Mouse (Mus musculus) B cell, adult 2 months (primary cell): ENCODE data around the gene Pde12.

Source experiments
- DNase-seq, 2 experiments: peaks; one replicate each; pipeline ENCODE4 v3.0.0; 2022

Pde12 gene

DNA sequence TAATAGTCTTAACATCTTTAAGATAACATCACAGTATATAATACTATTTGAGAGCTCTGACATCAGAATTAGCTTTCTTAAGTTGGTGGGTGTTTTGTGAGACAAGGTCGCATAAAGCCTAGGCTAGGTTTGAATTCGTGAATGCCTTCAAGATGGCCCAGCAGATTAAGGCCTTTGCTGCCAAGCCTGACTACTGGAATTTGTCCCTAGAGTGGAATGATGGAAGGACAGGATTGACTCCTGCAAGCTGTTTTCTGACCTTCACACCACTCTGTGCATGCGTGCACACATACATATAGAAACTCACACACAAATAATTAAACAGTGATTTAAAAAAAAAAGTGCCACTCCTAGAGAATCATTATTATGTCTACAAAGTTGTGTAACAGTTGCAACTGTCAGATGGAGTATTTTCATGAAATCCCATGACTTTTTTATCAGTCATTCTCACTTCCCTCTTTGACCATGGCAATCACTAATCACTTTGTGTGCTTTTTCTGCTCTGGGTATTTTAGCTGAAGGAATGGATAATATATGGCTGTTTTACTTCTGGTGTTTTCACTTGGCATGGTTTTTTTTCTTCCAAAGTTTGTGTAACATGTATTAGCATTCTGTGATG is 26.6 kb downstream of the Pde12 start:
- DNase-seq = no peak

DNA sequence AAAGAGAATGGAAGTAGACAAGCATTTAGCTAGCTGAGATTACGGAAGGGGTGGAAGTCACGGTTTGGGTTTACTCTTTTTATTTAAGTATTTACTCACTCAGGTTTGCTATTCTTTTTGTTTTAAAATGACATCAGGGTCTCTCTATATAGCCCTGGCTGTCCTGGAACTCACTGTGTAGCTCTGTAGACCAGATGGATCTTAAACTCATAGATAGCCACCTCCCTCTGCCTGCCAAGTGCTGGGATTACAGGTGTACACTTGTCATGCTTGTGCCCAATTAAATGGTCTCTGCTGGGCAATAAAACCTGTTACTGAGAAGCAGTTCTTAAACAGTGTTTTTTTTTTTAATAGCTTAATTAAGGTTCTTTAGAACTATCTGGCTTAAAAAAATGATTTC is 29.7 kb downstream of the Pde12 start:
- DNase-seq = peak in 1 of 2 experiments; percentile 41

DNA sequence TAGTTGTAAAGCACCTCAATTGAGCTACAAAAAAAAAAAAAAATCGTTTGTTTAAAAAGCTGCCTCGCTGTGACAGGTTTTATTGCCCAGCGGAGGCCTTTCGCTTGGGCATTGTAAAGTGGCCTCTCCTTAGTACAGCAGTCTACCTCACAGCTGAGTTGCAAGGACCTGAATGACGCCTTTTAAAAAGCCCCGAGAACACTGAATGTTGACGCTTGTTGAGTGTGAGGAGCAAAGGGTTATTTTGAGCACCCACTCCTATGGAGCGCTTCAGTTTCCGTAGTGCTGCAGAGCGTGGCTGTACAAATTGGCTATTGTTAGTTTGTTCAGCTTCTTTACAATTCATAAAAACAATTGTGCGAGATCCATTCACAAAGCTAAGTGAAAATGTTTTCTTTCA is 30.4 kb downstream of the Pde12 start:
- no peak for DNase-seq

DNA sequence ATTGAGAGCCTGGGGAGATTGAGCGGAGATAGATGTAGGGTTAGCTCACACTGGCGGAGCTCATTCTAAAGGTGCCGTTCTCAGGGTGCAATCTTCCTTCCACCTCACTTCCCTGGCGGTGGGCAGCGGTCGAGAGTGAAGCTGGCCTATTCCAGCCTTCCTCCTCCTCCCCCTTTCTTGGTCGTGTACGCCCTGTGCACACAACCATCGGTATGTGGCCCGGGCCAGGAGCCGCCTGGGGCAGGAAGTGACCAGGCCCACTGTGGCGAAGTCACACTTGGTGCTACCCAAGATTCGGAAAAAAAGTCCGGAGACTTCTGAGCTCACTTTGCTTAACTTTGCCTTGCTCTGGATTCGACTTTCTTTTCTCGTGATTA is 31.0 kb downstream of the Pde12 start:
- DNase-seq = peak; percentile 62 to 63

DNA sequence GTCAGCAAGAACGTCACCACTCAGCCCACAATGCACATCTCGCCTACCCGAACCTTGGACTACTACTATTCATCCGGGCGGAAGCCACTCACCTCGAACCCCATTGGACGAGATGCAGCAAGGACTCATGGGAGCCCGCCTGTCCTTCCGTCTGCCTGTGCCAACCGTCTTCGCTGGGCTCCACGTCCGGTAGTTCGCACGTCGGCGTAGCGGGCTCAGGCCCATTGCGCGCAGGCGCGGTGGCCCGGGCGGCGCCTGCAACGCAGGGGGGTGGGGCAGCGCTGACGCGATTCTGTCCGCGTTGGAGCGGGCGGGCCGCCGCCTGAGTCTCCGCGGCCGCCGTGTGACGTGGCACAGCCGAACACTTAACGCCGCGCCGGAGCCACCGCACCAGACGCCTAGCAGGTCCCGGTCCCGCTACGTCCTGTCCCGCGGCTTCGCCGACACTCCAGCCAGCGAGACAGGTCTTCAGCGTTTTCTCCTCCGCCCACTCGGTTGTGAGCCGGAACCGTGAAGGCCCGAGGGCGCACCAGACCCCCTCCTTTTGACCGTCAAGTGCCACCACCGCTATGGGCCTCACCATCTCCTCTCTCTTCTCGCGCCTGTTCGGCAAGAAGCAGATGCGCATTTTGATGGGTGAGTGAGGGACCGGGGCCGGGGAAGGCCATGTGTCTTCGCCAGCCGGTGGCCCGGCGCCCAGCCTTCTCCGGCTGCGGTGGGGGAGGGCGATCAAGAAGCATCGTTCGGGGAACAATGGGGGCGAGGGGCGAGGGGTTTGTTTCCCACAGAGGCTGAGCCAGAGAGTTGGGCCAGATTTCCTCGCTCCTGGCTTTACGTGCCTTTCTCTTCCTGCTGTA is 31.6 kb downstream of the Pde12 start, which contains the start of gene Arf4:
Arf4 (plus strand) TSS at position 224 of the 857 bp plus-strand sequence.
- peak; percentile 97 to 98 for DNase-seq

DNA sequence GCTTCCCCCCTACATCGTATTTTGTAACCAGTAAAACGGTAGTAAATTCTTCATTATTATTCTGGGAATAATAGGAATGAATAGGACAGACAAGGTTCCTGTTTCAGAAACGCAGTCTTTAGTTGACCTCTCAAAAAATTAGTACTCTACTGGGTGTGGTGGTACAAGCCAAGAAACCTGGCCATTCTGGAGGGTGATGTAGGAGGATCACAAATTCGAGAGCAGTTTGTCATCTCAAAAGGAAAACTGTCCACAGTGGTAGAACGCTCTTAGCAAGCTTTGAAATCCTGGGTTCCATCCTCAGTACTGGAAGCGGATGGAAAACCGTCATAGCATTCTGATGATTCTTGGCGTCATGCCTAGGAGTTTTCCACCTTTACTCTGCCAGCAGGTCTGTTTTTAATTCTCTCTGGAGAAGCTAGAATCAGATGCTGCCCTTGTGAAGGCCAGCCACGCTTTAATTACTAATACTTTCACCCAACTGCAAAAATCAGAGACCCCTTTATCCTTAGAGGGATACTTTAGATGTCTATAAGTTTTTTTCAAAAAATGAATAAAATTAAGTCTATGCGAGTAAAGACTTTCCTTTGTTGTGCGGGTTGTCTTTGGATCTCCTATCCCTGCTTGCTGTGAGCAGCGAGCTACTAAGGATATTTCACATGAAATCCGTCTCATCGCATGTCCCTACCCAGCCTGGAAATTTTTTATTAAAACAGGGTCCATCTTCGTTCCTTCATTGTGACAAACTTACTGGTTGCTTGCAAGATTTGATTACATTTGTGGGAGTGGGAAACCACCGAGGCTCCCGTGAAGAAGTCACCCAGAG is 32.4 kb downstream of the Pde12 start:
- DNase-seq = no peak

DNA sequence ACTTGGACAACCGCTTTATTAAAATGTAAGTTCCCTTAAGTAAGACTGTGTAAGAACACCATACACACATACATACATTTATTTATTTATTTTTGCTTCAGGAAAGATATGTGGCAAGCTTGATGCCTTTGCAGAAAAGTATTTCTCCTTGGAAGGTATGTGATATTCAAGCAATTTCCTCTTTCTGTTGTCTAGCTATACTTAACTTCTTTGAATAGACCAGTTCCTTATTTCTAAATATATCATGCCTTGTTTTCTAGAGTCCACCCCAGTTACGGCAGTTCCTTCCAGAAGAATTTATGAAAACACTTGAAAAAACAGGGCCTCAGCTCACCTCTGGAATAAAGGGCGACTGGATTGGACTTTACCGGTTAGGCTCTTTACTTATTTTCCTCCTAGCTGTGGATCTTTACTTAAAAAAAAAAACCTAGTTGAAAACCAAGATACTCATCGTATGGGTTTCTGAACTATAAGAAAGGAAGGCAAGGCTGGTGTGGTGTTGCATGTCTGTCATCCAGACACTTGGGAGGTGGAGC is 43.0 kb downstream of the Pde12 start:
- DNase-seq = peak; percentile 28 to 33

DNA sequence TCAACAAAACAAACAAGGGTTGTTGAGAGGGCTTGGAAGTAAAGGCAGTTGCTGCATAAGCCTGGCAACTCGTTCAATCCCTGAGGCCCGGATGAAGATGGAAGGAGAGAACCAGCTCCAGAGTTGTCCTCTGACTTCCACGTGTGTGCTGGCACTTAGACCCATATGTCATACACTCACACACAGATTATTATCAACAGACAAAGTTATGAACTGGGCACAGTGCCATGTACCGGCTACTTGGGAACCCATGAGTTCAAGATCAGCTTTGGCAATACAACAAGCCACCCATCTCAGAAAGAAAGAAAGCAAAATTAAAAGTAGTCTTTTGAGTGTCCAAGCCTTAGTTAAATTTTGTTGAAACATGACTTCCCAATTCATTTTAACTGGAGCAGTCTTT is 44.4 kb downstream of the Pde12 start:
- DNase-seq = no peak

DNA sequence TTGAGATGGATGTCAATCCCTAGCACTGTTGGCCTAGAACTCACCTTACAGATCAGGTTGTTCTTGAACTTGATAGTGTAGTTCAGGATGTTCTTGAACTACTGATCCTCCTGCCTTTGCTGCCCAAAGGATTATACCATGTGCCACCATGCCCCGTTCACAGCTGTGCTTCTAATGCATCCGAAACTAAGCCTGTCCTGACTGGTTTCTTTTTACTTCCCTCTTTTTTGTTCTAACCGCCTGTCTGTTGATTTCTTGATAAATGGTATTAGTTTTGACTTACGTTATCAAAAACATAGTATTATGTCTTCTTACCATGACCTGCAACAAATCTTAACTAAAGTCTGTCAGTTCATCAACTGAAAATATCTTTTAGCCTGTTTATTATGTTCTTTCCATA is 59.0 kb downstream of the Pde12 start:
- DNase-seq = no peak
